Mouse (Mus musculus): ENCODE data around the gene Map1b. TPM values are rescaled to one million over a fixed set of nuclear protein-coding genes. Genes with fewer than 3 reads are reported as not detected.
A peak's percentile ranks its signal among the peaks of the same experiment; 100 is the strongest.

Gene Map1b
- polyA plus RNA-seq, 1 experiment from 2014 or later: 179 TPM

GRCm38 (mm10) chr13:99387901-99388811 is 128.2 kb downstream of the Map1b start:
- H3K4me3 ChIP-seq: no peak overlapping the region
- H3K9me3 ChIP-seq: no peaks in the 10 kb centered on the region
- WGBS: 69% methylated on average over 7 of the region's 7 CpGs
- no peak overlapping the region for H3K27ac ChIP-seq
- ATAC-seq (ENCODE audit: low FRiP score, low read depth): no peak
- peaks cover 7% of the 10 kb centered on the region; the same call in 1 of the 2 replicates for H3K36me3 ChIP-seq
- H3K9ac ChIP-seq: no peak overlapping the region
- H3K27me3 ChIP-seq: no peaks in the 10 kb centered on the region
- no peak overlapping the region for H3K4me2 ChIP-seq (replicated peaks)
- peaks cover 32% of the 10 kb centered on the region for H3K4me1 ChIP-seq

- Histone ChIP-seq H3K27me3 (no peaks in the 10 kb centered on the region), H3K27ac (no peak overlapping the region), H3K4me2 (replicated peaks) (no peak overlapping the region), H3K36me3 (peaks cover 7% of the 10 kb centered on the region), H3K9me3 (no peaks in the 10 kb centered on the region), H3K9ac (no peak overlapping the region), H3K4me3 (no peak overlapping the region), H3K4me1 (peaks cover 28% of the 10 kb centered on the region)
- no peak for ATAC-seq (ENCODE audit: low FRiP score, low read depth)
- 80% methylated on average over 7 of the region's 7 CpGs for WGBS
Measured at GRCm38 (mm10) chr13:99386341-99386740, 130.0 kb downstream of the Map1b start.

- Histone ChIP-seq H3K27ac (no peak overlapping the region), H3K4me1 (peaks cover 24% of the 10 kb centered on the region), H3K9ac (no peak overlapping the region), H3K9me3 (no peaks in the 10 kb centered on the region), H3K27me3 (no peaks in the 10 kb centered on the region), H3K36me3 (peaks cover 12% of the 10 kb centered on the region), H3K4me2 (replicated peaks) (no peak overlapping the region), H3K4me3 (no peak overlapping the region)
- 85% methylated on average over 6 of the region's 6 CpGs for WGBS
- ATAC-seq (ENCODE audit: low FRiP score, low read depth): no peak
Measured at GRCm38 (mm10) chr13:99385911-99386310, 130.4 kb downstream of the Map1b start.

- H3K4me1 ChIP-seq: peaks cover 23% of the 10 kb centered on the region
- peaks cover 12% of the 10 kb centered on the region for H3K36me3 ChIP-seq
- WGBS: 82% methylated on average over 7 of the region's 7 CpGs
- H3K27me3 ChIP-seq: no peaks in the 10 kb centered on the region
- ATAC-seq (ENCODE audit: low FRiP score, low read depth): no peak
- no peaks in the 10 kb centered on the region for H3K9me3 ChIP-seq
- H3K4me2 ChIP-seq (replicated peaks): no peak overlapping the region
- no peak overlapping the region for H3K27ac ChIP-seq
- H3K4me3 ChIP-seq: no peak overlapping the region
- H3K9ac ChIP-seq: no peak overlapping the region
Measured at GRCm38 (mm10) chr13:99384555-99385203, 131.7 kb downstream of the Map1b start.

- 63% methylated on average over 6 of the region's 6 CpGs for WGBS
- H3K4me1 ChIP-seq: peaks cover 14% of the 10 kb centered on the region
- H3K4me2 ChIP-seq (replicated peaks): no peak overlapping the region
- peaks cover 16% of the 10 kb centered on the region for H3K36me3 ChIP-seq
- H3K27me3 ChIP-seq: no peaks in the 10 kb centered on the region
- no peak overlapping the region for H3K27ac ChIP-seq
- ATAC-seq (ENCODE audit: low FRiP score, low read depth): peak; percentile 44; the same call in 1 of the 2 replicates
- H3K9me3 ChIP-seq: no peaks in the 10 kb centered on the region
- H3K9ac ChIP-seq: no peak overlapping the region
- no peak overlapping the region for H3K4me3 ChIP-seq
Measured at GRCm38 (mm10) chr13:99382373-99382772, 134.0 kb downstream of the Map1b start.

- WGBS: 80% methylated on average over 1 of the region's 1 CpGs
- H3K36me3 ChIP-seq: peaks cover 9% of the 10 kb centered on the region
- H3K9me3 ChIP-seq: no peaks in the 10 kb centered on the region
Measured at GRCm38 (mm10) chr13:99378223-99378622, 138.1 kb downstream of the Map1b start.

GRCm38 (mm10) chr13:99377055-99377454 is 139.3 kb downstream of the Map1b start:
- no peak for ATAC-seq (ENCODE audit: low FRiP score, low read depth)
- peaks cover 9% of the 10 kb centered on the region; the same call in 1 of the 2 replicates for H3K36me3 ChIP-seq
- no peaks in the 10 kb centered on the region for H3K9me3 ChIP-seq
- H3K27me3 ChIP-seq: no peaks in the 10 kb centered on the region
- peaks cover 18% of the 10 kb centered on the region for H3K4me1 ChIP-seq
- H3K4me2 ChIP-seq (replicated peaks): no peak overlapping the region
- no peak overlapping the region for H3K4me3 ChIP-seq
- WGBS: 93% methylated on average over 6 of the region's 6 CpGs
- H3K9ac ChIP-seq: no peak overlapping the region
- H3K27ac ChIP-seq: no peak overlapping the region

More at GRCm38 (mm10) chr13:99378223-99378622, 138.1 kb downstream of the Map1b start:
- Histone ChIP-seq H3K4me1 (peaks cover 16% of the 10 kb centered on the region), H3K27ac (no peak overlapping the region), H3K4me3 (no peak overlapping the region), H3K4me2 (replicated peaks) (no peak overlapping the region), H3K9ac (no peak overlapping the region), H3K27me3 (no peaks in the 10 kb centered on the region)
- no peak for ATAC-seq (ENCODE audit: low FRiP score, low read depth)

GRCm38 (mm10) chr13:99375550-99375949 is 140.8 kb downstream of the Map1b start:
- H3K4me2 ChIP-seq (replicated peaks): no peak overlapping the region

GRCm38 (mm10) chr13:99374191-99374590 is 142.1 kb downstream of the Map1b start:
- 32% methylated on average over 4 of the region's 4 CpGs for WGBS

More at GRCm38 (mm10) chr13:99375550-99375949, 140.8 kb downstream of the Map1b start:
- H3K27me3 ChIP-seq: no peaks in the 10 kb centered on the region
- no peak overlapping the region for H3K4me3 ChIP-seq
- 0 out of 2 replicates have a peak, but pooled peaks cover 4% of the 10 kb centered on the region for H3K36me3 ChIP-seq
- WGBS: 37% methylated on average over 6 of the region's 6 CpGs
- H3K27ac ChIP-seq: no peak overlapping the region
- no peaks in the 10 kb centered on the region for H3K9me3 ChIP-seq
- 0 out of 2 replicates have a peak, but pooled peaks have one; percentile 55 for ATAC-seq (ENCODE audit: low FRiP score, low read depth)
- peaks cover 18% of the 10 kb centered on the region for H3K4me1 ChIP-seq
- no peak overlapping the region for H3K9ac ChIP-seq

GRCm38 (mm10) chr13:99373684-99374083 is 142.7 kb downstream of the Map1b start:
- Histone ChIP-seq H3K9me3 (no peaks in the 10 kb centered on the region), H3K4me3 (no peak overlapping the region), H3K4me1 (peaks cover 18% of the 10 kb centered on the region), H3K27me3 (no peaks in the 10 kb centered on the region), H3K27ac (no peak overlapping the region; the same call in 1 of the 2 replicates), H3K9ac (0 out of 2 replicates have a peak overlapping the region, but pooled peaks have one; percentile 4), H3K36me3 (peaks cover 7% of the 10 kb centered on the region), H3K4me2 (replicated peaks) (no peak overlapping the region)
- peak; percentile 44; the same call in 1 of the 2 replicates for ATAC-seq (ENCODE audit: low FRiP score, low read depth)
- WGBS: 63% methylated on average over 7 of the region's 7 CpGs

More at GRCm38 (mm10) chr13:99374191-99374590, 142.1 kb downstream of the Map1b start:
- H3K9ac ChIP-seq: no peak overlapping the region
- no peaks in the 10 kb centered on the region for H3K9me3 ChIP-seq
- peaks cover 18% of the 10 kb centered on the region for H3K4me1 ChIP-seq
- ATAC-seq (ENCODE audit: low FRiP score, low read depth): peak; percentile 79
- H3K4me2 ChIP-seq (replicated peaks): no peak overlapping the region
- no peaks in the 10 kb centered on the region for H3K27me3 ChIP-seq
- peaks cover 7% of the 10 kb centered on the region for H3K36me3 ChIP-seq
- no peak overlapping the region for H3K4me3 ChIP-seq
- no peak overlapping the region for H3K27ac ChIP-seq

Data from limb, embryonic 13.5 days (tissue).